Mouse (Mus musculus) natural killer cell, adult 2 months (primary cell): ENCODE measurements around the gene Ube2e3.

ENCODE experiments used
- DNase-seq, 2 experiments: peaks; one replicate each; pipeline ENCODE4 v3.0.0; 2022; ENCODE audit warnings: low spot score in 2 of 2

Gene Ube2e3

GRCm38 (mm10) chr2:78882743-78883433 lies 15.0 kb downstream of the Ube2e3 start:
- no peak for DNase-seq

GRCm38 (mm10) chr2:78886446-78886845 lies 18.5 kb downstream of the Ube2e3 start:
- DNase-seq: no peak

- DNase-seq: no peak
Measured at GRCm38 (mm10) chr2:78888190-78888589, 20.3 kb downstream of the Ube2e3 start.

- DNase-seq: no peak
Measured at GRCm38 (mm10) chr2:78895216-78895615, 27.3 kb downstream of the Ube2e3 start.

GRCm38 (mm10) chr2:78905916-78906315 lies 38.0 kb downstream of the Ube2e3 start:
- no peak for DNase-seq

- DNase-seq: no peak
Measured at GRCm38 (mm10) chr2:78911516-78911915, 43.6 kb downstream of the Ube2e3 start.

GRCm38 (mm10) chr2:78914861-78915260 lies 46.9 kb downstream of the Ube2e3 start:
- DNase-seq: no peak

- no peak for DNase-seq
Measured at GRCm38 (mm10) chr2:78922980-78923674, 55.2 kb downstream of the Ube2e3 start.

- no peak for DNase-seq
Measured at GRCm38 (mm10) chr2:78925807-78926206, 57.9 kb downstream of the Ube2e3 start.

GRCm38 (mm10) chr2:78927625-78928024 lies 59.7 kb downstream of the Ube2e3 start:
- no peak for DNase-seq

- DNase-seq: no peak
Measured at GRCm38 (mm10) chr2:78928080-78928479, 60.2 kb downstream of the Ube2e3 start.

- DNase-seq: no peak
Measured at GRCm38 (mm10) chr2:78931358-78931757, 63.4 kb downstream of the Ube2e3 start.

GRCm38 (mm10) chr2:78959451-78959850 lies 91.5 kb downstream of the Ube2e3 start:
- DNase-seq: peak; percentile 28 to 30

GRCm38 (mm10) chr2:78960288-78960687 lies 92.4 kb downstream of the Ube2e3 start:
- DNase-seq: peak; percentile 34 to 37

GRCm38 (mm10) chr2:78961023-78961422 lies 93.1 kb downstream of the Ube2e3 start:
- no peak for DNase-seq

GRCm38 (mm10) chr2:78961580-78961979 lies 93.7 kb downstream of the Ube2e3 start:
- no peak for DNase-seq

GRCm38 (mm10) chr2:78964995-78965394 lies 97.1 kb downstream of the Ube2e3 start:
- no peak for DNase-seq

- DNase-seq: no peak
Measured at GRCm38 (mm10) chr2:78965396-78965795, 97.5 kb downstream of the Ube2e3 start.

- DNase-seq: no peak
Measured at GRCm38 (mm10) chr2:78970088-78970487, 102.2 kb downstream of the Ube2e3 start.
